Mouse (Mus musculus) embryonic facial prominence, embryonic 11.5 days (tissue): Measurements from ENCODE around the gene Cyp4a10. TPM values are rescaled to one million over a fixed set of nuclear protein-coding genes. Genes with fewer than 3 reads are reported as not detected.
A peak's percentile ranks its signal among the peaks of the same experiment; 100 is the strongest.
"Not testable (repeated sequence)": the region's sequence is repeated elsewhere in the genome, so short reads cannot be mapped to it uniquely, and the experiment has no call there.

Experiments used
- ATAC-seq: fragments of 200-750 bp; cut with Nextera tagmentation; replicated peaks from 2 replicates; pipeline ENCODE4 v1.8.0; 2017; ENCODE audit warnings: low read depth; ENCODE audit not compliant: insufficient number of reproducible peaks, low FRiP score, low TSS enrichment
- DNase-seq: peaks from one replicate; pipeline ENCODE4 v3.0.0-alpha.2; 2015; ENCODE audit warnings: low spot score
- H3K27ac ChIP-seq: fragments of 300-500 bp; sonication (generic); replicated peaks from 2 replicates; pipeline ENCODE4 v1.5.1; 2014; ENCODE audit warnings: mild to moderate bottlenecking, low read depth, low read length, control low read depth
- H3K27me3 ChIP-seq: fragments of 300-500 bp; sonication (generic); 2 replicates; pipeline ENCODE4 v1.6.1; 2014; ENCODE audit warnings: mild to moderate bottlenecking, low read length, moderate library complexity, mixed read lengths; ENCODE audit not compliant: control insufficient read depth, insufficient read depth
- H3K36me3 ChIP-seq: fragments of 300-500 bp; sonication (generic); replicated peaks from 2 replicates; pipeline ENCODE4 v1.6.1; 2014; ENCODE audit warnings: low read depth, mild to moderate bottlenecking, low read length, moderate library complexity, mixed read lengths; ENCODE audit not compliant: control insufficient read depth, insufficient read depth
- H3K4me1 ChIP-seq: fragments of 300-500 bp; sonication (generic); 2 replicates; pipeline ENCODE4 v1.6.1; 2014; ENCODE audit warnings: low read length, mixed read lengths; ENCODE audit not compliant: control insufficient read depth, insufficient read depth
- H3K4me2 ChIP-seq: fragments of 300-500 bp; sonication (generic); 2 replicates; pipeline ENCODE4 v1.6.1; 2014; ENCODE audit warnings: low read depth, mild to moderate bottlenecking, control low read depth, low read length, moderate library complexity
- H3K4me3 ChIP-seq: fragments of 300-500 bp; sonication (generic); 2 replicates; pipeline ENCODE4 v1.5.1; 2014; ENCODE audit warnings: low read depth, low read length, control low read depth
- H3K9ac ChIP-seq: fragments of 300-500 bp; sonication (generic); replicated peaks from 2 replicates; pipeline ENCODE4 v1.6.1; 2014; ENCODE audit warnings: mild to moderate bottlenecking, control low read depth, low read length
- H3K9me3 ChIP-seq: fragments of 300-500 bp; sonication (generic); replicated peaks from 2 replicates; pipeline ENCODE4 v1.6.1; 2016; ENCODE audit warnings: mild to moderate bottlenecking, low read length, inconsistent platforms, mixed read lengths; ENCODE audit not compliant: control insufficient read depth
- WGBS: fragments of 180-500 bp; shearing (Covaris S2); extraction: QIAGEN DNeasy Blood & Tissue Kit; methylation state at CpG from one replicate; pipeline ENCODE4 v1.1.7; 2014; 5-methylcytosine and 5-hydroxymethylcytosine counted together
- polyA plus RNA-seq: library from polyadenylated mRNA; unstranded; fragments of >200 nt; fragmentation: Nextera tagmentation; extraction: Ambion mirVana; gene quantifications from 2 replicates; pipeline ENCODE4 v1.2.1, GENCODE M21; 2014

Gene Cyp4a10
- not detected in 2 replicates for polyA plus RNA-seq

GRCm38 (mm10) chr4:115518000-115518399, at the start of gene Cyp4a10:
Cyp4a10 (plus strand) TSS chr4:115518264.
- H3K4me1 ChIP-seq, H3K9me3 ChIP-seq, ATAC-seq, H3K4me3 ChIP-seq, DNase-seq, H3K27me3 ChIP-seq, H3K9ac ChIP-seq, H3K36me3 ChIP-seq, H3K4me2 ChIP-seq, H3K27ac ChIP-seq: not testable (repeated sequence)
- 89% methylated on average over 5 of the region's 5 CpGs for WGBS

- H3K4me3 ChIP-seq, DNase-seq, H3K9ac ChIP-seq, H3K9me3 ChIP-seq, H3K27me3 ChIP-seq, ATAC-seq, H3K4me1 ChIP-seq, H3K27ac ChIP-seq, H3K36me3 ChIP-seq, H3K4me2 ChIP-seq: not testable (repeated sequence)
- 77% methylated on average over 3 of the region's 3 CpGs for WGBS
Observed at GRCm38 (mm10) chr4:115473585-115473984, 44.5 kb upstream of the Cyp4a10 start.

GRCm38 (mm10) chr4:115476051-115476450, 42.0 kb upstream of the Cyp4a10 start:
- not testable (repeated sequence) for H3K4me1 ChIP-seq, H3K9ac ChIP-seq, H3K4me2 ChIP-seq, H3K4me3 ChIP-seq, H3K27me3 ChIP-seq, H3K27ac ChIP-seq, H3K9me3 ChIP-seq, H3K36me3 ChIP-seq, ATAC-seq
- DNase-seq, result peak; percentile 5

- Histone ChIP-seq H3K9me3 (no peaks in the 10 kb centered on the region), H3K4me1 (no peaks in the 10 kb centered on the region), H3K9ac (no peak overlapping the region), H3K4me3 (no peak overlapping the region), H3K27me3 (no peaks in the 10 kb centered on the region), H3K4me2 (no peak overlapping the region), H3K27ac (no peak overlapping the region), H3K36me3 (no peaks in the 10 kb centered on the region)
- DNase-seq (no peak), ATAC-seq (no peak)
- 79% methylated on average over 6 of the region's 6 CpGs for WGBS
Observed at GRCm38 (mm10) chr4:115481006-115481652, 36.9 kb upstream of the Cyp4a10 start.

DNA sequence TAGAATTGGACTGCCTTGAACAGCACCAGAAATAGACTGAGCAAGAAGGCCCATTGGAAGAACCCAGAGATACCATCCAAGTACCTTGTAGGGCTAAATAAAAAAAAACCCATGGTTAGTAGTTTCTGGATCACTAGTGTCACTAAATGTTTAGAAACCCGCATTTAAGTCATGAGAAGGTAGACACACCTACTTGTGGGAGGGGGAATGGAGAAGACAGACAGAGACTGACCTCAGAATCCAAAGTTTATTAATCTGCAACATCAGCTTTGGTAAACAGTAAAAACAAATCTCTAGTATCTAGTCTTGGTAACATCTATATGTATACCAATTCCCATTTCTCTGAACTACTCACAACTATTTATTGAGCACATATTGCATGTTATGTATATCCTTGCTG, 22.1 kb upstream of the Cyp4a10 start, which contains the start of gene Cyp4a14:
Cyp4a14 (minus strand) TSS at position 142 of the 400 bp plus-strand sequence.
- H3K27me3 ChIP-seq, result no peaks in the 10 kb centered on the region
- H3K4me2 ChIP-seq, result no peak within 1 kb of the TSS
- ATAC-seq, result no peak
- WGBS, result 81% methylated on average over 1 of the region's 1 CpGs
- DNase-seq, result no peak
- no peaks in the 10 kb centered on the region for H3K9me3 ChIP-seq
- no peak within 1 kb of the TSS for H3K4me3 ChIP-seq
- H3K36me3 ChIP-seq, result no peaks in the 10 kb centered on the region
- no peaks in the 10 kb centered on the region for H3K4me1 ChIP-seq
- H3K27ac ChIP-seq, result no peak within 1 kb of the TSS
- no peak within 1 kb of the TSS for H3K9ac ChIP-seq

DNA sequence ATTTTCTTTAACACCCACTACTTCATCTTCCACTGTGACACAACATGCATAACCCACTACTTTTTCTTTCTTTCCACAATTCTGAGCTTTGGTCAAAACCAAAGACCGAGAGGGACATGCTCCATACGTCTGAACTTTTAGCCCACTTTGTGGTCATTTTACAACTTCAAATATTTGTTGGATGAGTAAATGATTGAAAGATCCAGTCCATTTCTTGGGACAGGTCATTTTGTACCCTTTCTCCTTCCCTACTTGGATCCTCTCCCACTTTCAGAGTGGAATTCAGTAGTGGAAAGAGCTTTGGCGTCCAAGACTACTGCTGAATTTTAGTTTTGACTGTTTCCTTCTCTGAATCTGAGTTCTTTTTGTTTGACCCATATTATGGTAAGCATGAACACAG, 20.6 kb upstream of the Cyp4a10 start:
- 90% methylated on average over 3 of the region's 3 CpGs for WGBS
- Histone ChIP-seq H3K27me3 (no peaks in the 10 kb centered on the region), H3K27ac (no peak overlapping the region), H3K4me2 (no peak overlapping the region), H3K36me3 (no peaks in the 10 kb centered on the region), H3K4me1 (no peaks in the 10 kb centered on the region), H3K9me3 (no peaks in the 10 kb centered on the region), H3K9ac (no peak overlapping the region), H3K4me3 (no peak overlapping the region)
- ATAC-seq (no peak), DNase-seq (no peak)

- H3K36me3 ChIP-seq, H3K4me3 ChIP-seq, H3K27ac ChIP-seq, H3K9me3 ChIP-seq, H3K9ac ChIP-seq, DNase-seq, H3K27me3 ChIP-seq, H3K4me2 ChIP-seq, ATAC-seq, H3K4me1 ChIP-seq: not testable (repeated sequence)
Observed at GRCm38 (mm10) chr4:115513964-115514363, 4.1 kb upstream of the Cyp4a10 start.

- no peak overlapping the region for H3K9ac ChIP-seq
- no peaks in the 10 kb centered on the region for H3K27me3 ChIP-seq
- no peaks in the 10 kb centered on the region for H3K4me1 ChIP-seq
- H3K4me2 ChIP-seq, result no peak overlapping the region
- H3K4me3 ChIP-seq, result no peak overlapping the region
- WGBS, result 81% methylated on average over 4 of the region's 4 CpGs
- DNase-seq (no peak), ATAC-seq (no peak)
- H3K36me3 ChIP-seq, result no peaks in the 10 kb centered on the region
- H3K27ac ChIP-seq, result no peak overlapping the region
- no peaks in the 10 kb centered on the region for H3K9me3 ChIP-seq
Observed at GRCm38 (mm10) chr4:115519444-115519843, 1.4 kb downstream of the Cyp4a10 start.
